Mouse (Mus musculus) lung, embryonic 16.5 days (tissue): Measurements from ENCODE around the gene Tmod3. TPM values are rescaled to one million over a fixed set of nuclear protein-coding genes. Genes with fewer than 3 reads are reported as not detected.

ENCODE experiments used
- ATAC-seq: fragments of 200-750 bp; cut with Nextera tagmentation; 2 replicates; pipeline ENCODE4 v1.8.0; 2017; ENCODE audit warnings: low read depth, mild to moderate bottlenecking, moderate library complexity
- H3K27ac ChIP-seq: fragments of 300-500 bp; sonication (generic); 2 replicates; pipeline ENCODE4 v1.5.1; 2014; ENCODE audit warnings: mild to moderate bottlenecking, control low read depth, low read length
- H3K27me3 ChIP-seq: fragments of 300-500 bp; sonication (generic); 2 replicates; pipeline ENCODE4 v1.6.1; 2014; ENCODE audit warnings: low read depth, low read length, mixed read lengths; ENCODE audit not compliant: control insufficient read depth, insufficient read depth
- H3K36me3 ChIP-seq: fragments of 300-500 bp; sonication (generic); 2 replicates; pipeline ENCODE4 v1.6.1; 2014; ENCODE audit warnings: low read length; ENCODE audit not compliant: control insufficient read depth, insufficient read depth
- H3K4me1 ChIP-seq: fragments of 300-500 bp; sonication (generic); replicated peaks from 2 replicates; pipeline ENCODE4 v1.6.1; 2014; ENCODE audit warnings: low read length, mixed read lengths; ENCODE audit not compliant: control insufficient read depth, insufficient read depth
- H3K4me2 ChIP-seq: fragments of 300-500 bp; sonication (generic); 2 replicates; pipeline ENCODE4 v1.6.1; 2014; ENCODE audit warnings: low read depth, low read length, control low read depth
- H3K4me3 ChIP-seq: fragments of 300-500 bp; sonication (generic); 2 replicates; pipeline ENCODE4 v1.5.1; 2014; ENCODE audit warnings: mild to moderate bottlenecking, low read length, control low read depth
- H3K9ac ChIP-seq: fragments of 300-500 bp; sonication (generic); 2 replicates; pipeline ENCODE4 v1.6.1; 2014; ENCODE audit warnings: low read length, control low read depth
- H3K9me3 ChIP-seq: fragments of 300-500 bp; sonication (generic); 2 replicates; pipeline ENCODE4 v1.6.1; 2016; ENCODE audit warnings: low read length; ENCODE audit not compliant: control insufficient read depth
- WGBS: fragments of 180-500 bp; shearing (Covaris S2); extraction: QIAGEN DNeasy Blood & Tissue Kit; methylation state at CpG from one replicate; pipeline ENCODE4 v1.1.7; 2014; 5-methylcytosine and 5-hydroxymethylcytosine counted together
- polyA plus RNA-seq: library from polyadenylated mRNA; unstranded; fragments of >200 nt; fragmentation: Nextera tagmentation; extraction: Ambion mirVana; gene quantifications from 2 replicates; pipeline ENCODE4 v1.2.1, GENCODE M21; 2015

Gene Tmod3
- polyA plus RNA-seq, 1 experiment from 2014 or later = 177 TPM

GRCm38 (mm10) chr9:75522217-75522616 lies 37.2 kb downstream of the Tmod3 start:
- no peak overlapping the region for H3K4me3 ChIP-seq

GRCm38 (mm10) chr9:75521788-75522187 lies 37.7 kb downstream of the Tmod3 start:
- no peak overlapping the region for H3K4me2 ChIP-seq

More at GRCm38 (mm10) chr9:75522217-75522616, 37.2 kb downstream of the Tmod3 start:
- Histone ChIP-seq H3K4me1 (no peaks in the 10 kb centered on the region), H3K27ac (no peak overlapping the region), H3K27me3 (no peaks in the 10 kb centered on the region), H3K4me2 (no peak overlapping the region), H3K9ac (no peak overlapping the region), H3K36me3 (peaks cover 4% of the 10 kb centered on the region; the same call in 1 of the 2 replicates), H3K9me3 (no peaks in the 10 kb centered on the region)
- WGBS = 59% methylated on average over 2 of the region's 2 CpGs
- no peak for ATAC-seq

GRCm38 (mm10) chr9:75520940-75521339 lies 38.5 kb downstream of the Tmod3 start:
- no peak overlapping the region for H3K27ac ChIP-seq
- peaks cover 7% of the 10 kb centered on the region for H3K36me3 ChIP-seq
- WGBS = 92% methylated on average over 8 of the region's 8 CpGs
- no peak overlapping the region for H3K9ac ChIP-seq
- no peaks in the 10 kb centered on the region for H3K4me1 ChIP-seq
- no peak for ATAC-seq
- no peaks in the 10 kb centered on the region for H3K9me3 ChIP-seq
- H3K27me3 ChIP-seq = no peaks in the 10 kb centered on the region
- H3K4me3 ChIP-seq = no peak overlapping the region
- H3K4me2 ChIP-seq = no peak overlapping the region

More at GRCm38 (mm10) chr9:75521788-75522187, 37.7 kb downstream of the Tmod3 start:
- WGBS = 61% methylated on average over 4 of the region's 4 CpGs
- no peak overlapping the region for H3K27ac ChIP-seq
- H3K36me3 ChIP-seq = peaks cover 4% of the 10 kb centered on the region; the same call in 1 of the 2 replicates
- no peaks in the 10 kb centered on the region for H3K9me3 ChIP-seq
- no peak overlapping the region for H3K4me3 ChIP-seq
- no peaks in the 10 kb centered on the region for H3K4me1 ChIP-seq
- H3K9ac ChIP-seq = no peak overlapping the region
- peak; percentile 69; the same call in 1 of the 2 replicates for ATAC-seq
- H3K27me3 ChIP-seq = no peaks in the 10 kb centered on the region

GRCm38 (mm10) chr9:75517751-75518150 lies 41.7 kb downstream of the Tmod3 start:
- Histone ChIP-seq H3K36me3 (peaks cover 25% of the 10 kb centered on the region), H3K9me3 (0 out of 2 replicates have a peak, but pooled peaks cover 2% of the 10 kb centered on the region), H3K27ac (no peak overlapping the region), H3K4me1 (no peaks in the 10 kb centered on the region), H3K27me3 (no peaks in the 10 kb centered on the region), H3K4me3 (no peak overlapping the region), H3K4me2 (no peak overlapping the region), H3K9ac (no peak overlapping the region)
- no peak for ATAC-seq
- 72% methylated on average over 3 of the region's 3 CpGs for WGBS

- Histone ChIP-seq H3K9me3 (0 out of 2 replicates have a peak, but pooled peaks cover 2% of the 10 kb centered on the region), H3K27me3 (no peaks in the 10 kb centered on the region), H3K4me2 (no peak overlapping the region), H3K9ac (no peak overlapping the region), H3K27ac (no peak overlapping the region), H3K36me3 (peaks cover 26% of the 10 kb centered on the region), H3K4me3 (no peak overlapping the region), H3K4me1 (no peaks in the 10 kb centered on the region)
- 0 out of 2 replicates have a peak, but pooled peaks have one; percentile 52 for ATAC-seq
- 53% methylated on average over 12 of the region's 12 CpGs for WGBS
Observed at GRCm38 (mm10) chr9:75515464-75516113, 43.9 kb downstream of the Tmod3 start.

GRCm38 (mm10) chr9:75511236-75511939 lies 48.1 kb downstream of the Tmod3 start:
- Histone ChIP-seq H3K36me3 (peaks cover 54% of the 10 kb centered on the region), H3K9me3 (0 out of 2 replicates have a peak, but pooled peaks cover 2% of the 10 kb centered on the region), H3K27me3 (no peaks in the 10 kb centered on the region), H3K4me2 (no peak overlapping the region), H3K4me1 (no peaks in the 10 kb centered on the region), H3K27ac (no peak overlapping the region), H3K4me3 (no peak overlapping the region), H3K9ac (no peak overlapping the region)
- ATAC-seq = no peak
- 80% methylated on average over 8 of the region's 8 CpGs for WGBS

- Histone ChIP-seq H3K4me1 (no peaks in the 10 kb centered on the region), H3K9ac (no peak overlapping the region), H3K27ac (no peak overlapping the region), H3K9me3 (no peaks in the 10 kb centered on the region), H3K4me2 (no peak overlapping the region), H3K27me3 (no peaks in the 10 kb centered on the region), H3K4me3 (no peak overlapping the region), H3K36me3 (peaks cover 42% of the 10 kb centered on the region)
- no peak for ATAC-seq
- 85% methylated on average over 6 of the region's 6 CpGs for WGBS
Observed at GRCm38 (mm10) chr9:75504311-75504710, 55.1 kb downstream of the Tmod3 start.

GRCm38 (mm10) chr9:75498571-75498970 lies 60.9 kb downstream of the Tmod3 start:
- peaks cover 29% of the 10 kb centered on the region for H3K36me3 ChIP-seq
- WGBS = 91% methylated on average over 7 of the region's 7 CpGs
- no peak overlapping the region for H3K4me3 ChIP-seq
- no peak overlapping the region for H3K27ac ChIP-seq
- H3K4me1 ChIP-seq = no peaks in the 10 kb centered on the region
- no peak overlapping the region for H3K4me2 ChIP-seq
- H3K9ac ChIP-seq = no peak overlapping the region
- no peak for ATAC-seq
- no peaks in the 10 kb centered on the region for H3K27me3 ChIP-seq
- H3K9me3 ChIP-seq = no peaks in the 10 kb centered on the region

- ATAC-seq = no peak
- Histone ChIP-seq H3K27ac (no peak overlapping the region), H3K4me2 (no peak overlapping the region), H3K9ac (no peak overlapping the region), H3K4me1 (no peaks in the 10 kb centered on the region), H3K36me3 (peaks cover 20% of the 10 kb centered on the region), H3K9me3 (no peaks in the 10 kb centered on the region), H3K27me3 (no peaks in the 10 kb centered on the region), H3K4me3 (no peak overlapping the region)
- 63% methylated on average over 10 of the region's 10 CpGs for WGBS
Observed at GRCm38 (mm10) chr9:75495945-75496344, 63.5 kb downstream of the Tmod3 start.
